In genomic region chr16:29491031-29491430, GRCm38 (mm10) we compare ENCODE assay signal across 37 mouse cellular contexts. TPM values are rescaled to one million over a fixed set of nuclear protein-coding genes. Genes with fewer than 3 reads are reported as not detected.
"Had no signal": no experiment of that assay in that cellular context is flagged by ENCODE, and none has a peak within 500 bp of the region (broad histone marks: within the 10 kb centered on the region; RNA-seq: fewer than 3 reads in every experiment).

No protein-coding gene starts in this region.

- H3K9me3 ChIP-seq: limb, embryonic 10.5 days; limb, embryonic 12.5 days; limb, embryonic 13.5 days; limb, embryonic 15.5 days; liver, embryonic 12.5 days; liver, embryonic 13.5 days; liver, embryonic 15.5 days; lung, embryonic 15.5 days; megakaryocyte, embryonic 14.5 days; midbrain, embryonic 10.5 days; midbrain, embryonic 12.5 days; midbrain, embryonic 13.5 days; midbrain, embryonic 15.5 days had no signal

- H3K4me1 ChIP-seq: limb, embryonic 10.5 days; limb, embryonic 12.5 days; limb, embryonic 13.5 days; limb, embryonic 15.5 days; liver, embryonic 12.5 days; liver, embryonic 13.5 days; liver, embryonic 15.5 days; lung, embryonic 15.5 days; midbrain, embryonic 10.5 days; midbrain, embryonic 12.5 days; midbrain, embryonic 13.5 days had no signal

- H3K4me2 ChIP-seq: limb, embryonic 12.5 days; limb, embryonic 13.5 days; limb, embryonic 15.5 days; liver, embryonic 11.5 days; liver, embryonic 12.5 days; liver, embryonic 13.5 days; liver, embryonic 15.5 days; lung, embryonic 14.5 days; lung, embryonic 15.5 days; midbrain, embryonic 11.5 days; midbrain, embryonic 12.5 days; midbrain, embryonic 13.5 days; midbrain, embryonic 15.5 days had no signal

- H3K9ac ChIP-seq: limb, embryonic 12.5 days; limb, embryonic 13.5 days; limb, embryonic 15.5 days; liver, embryonic 12.5 days; liver, embryonic 13.5 days; liver, embryonic 14.5 days; liver, embryonic 15.5 days; liver, postnatal 0 days; lung, embryonic 14.5 days; lung, embryonic 15.5 days; midbrain, embryonic 12.5 days; midbrain, embryonic 13.5 days; midbrain, embryonic 15.5 days had no signal

- ATAC-seq: liver, embryonic 12.5 days; liver, postnatal 0 days; lung, postnatal 0 days; midbrain, embryonic 13.5 days; midbrain, embryonic 15.5 days; midbrain, embryonic 16.5 days had no signal

- DNase-seq: left cerebral cortex, postnatal 4 days; liver; liver, embryonic 13.5 days; liver, postnatal 0 days; lung, adult 18-20 months; lung, adult 2 months; lung, embryonic 14.5 days; lung, postnatal 10 days; lung, postnatal 14 days; lung, postnatal 36 days; lung, postnatal 4 days; midbrain, embryonic 14.5 days had no signal

- H3K27me3 ChIP-seq: limb, embryonic 12.5 days; limb, embryonic 13.5 days; limb, embryonic 15.5 days; liver, embryonic 12.5 days; liver, embryonic 13.5 days; liver, embryonic 15.5 days; lung, embryonic 15.5 days; midbrain, embryonic 12.5 days; midbrain, embryonic 13.5 days; midbrain, embryonic 15.5 days had no signal

- H3K4me3 ChIP-seq: left cerebral cortex, adult 2 months; limb, embryonic 10.5 days; limb, embryonic 12.5 days; limb, embryonic 13.5 days; limb, embryonic 15.5 days; liver, embryonic 12.5 days; liver, embryonic 13.5 days; liver, embryonic 15.5 days; lung, embryonic 15.5 days; megakaryocyte, embryonic 14.5 days; midbrain, embryonic 10.5 days; midbrain, embryonic 12.5 days; midbrain, embryonic 13.5 days; midbrain, embryonic 15.5 days; myocyte had no signal

- H3K36me3 ChIP-seq: limb, embryonic 10.5 days; limb, embryonic 12.5 days; limb, embryonic 13.5 days; limb, embryonic 15.5 days; liver, embryonic 12.5 days; liver, embryonic 13.5 days; liver, embryonic 15.5 days; lung, embryonic 15.5 days; midbrain, embryonic 10.5 days; midbrain, embryonic 12.5 days; midbrain, embryonic 13.5 days; midbrain, embryonic 15.5 days had no signal

- H3K27ac ChIP-seq: left cerebral cortex, adult 2 months; limb, embryonic 10.5 days; limb, embryonic 12.5 days; limb, embryonic 13.5 days; limb, embryonic 15.5 days; liver, embryonic 12.5 days; liver, embryonic 13.5 days; liver, embryonic 14.5 days; liver, embryonic 15.5 days; lung, embryonic 15.5 days; macrophage; midbrain, embryonic 10.5 days; midbrain, embryonic 12.5 days; midbrain, embryonic 13.5 days; midbrain, embryonic 15.5 days had no signal

RNA-seq across cellular contexts. Expression of gene Atp13a4, which starts 53.6 kb away (rescaled TPM):
- total RNA-seq: liver, adult 2 months; megakaryocyte progenitor cell, adult 5-6 weeks; megakaryocyte, adult 5-6 weeks had no signal
- polyA plus RNA-seq: limb, embryonic 10.5 days; limb, embryonic 11.5 days; limb, embryonic 12.5 days; limb, embryonic 13.5 days; liver, adult 2 months; liver, embryonic 12.5 days; liver, embryonic 13.5 days; liver, embryonic 14.5 days; liver, embryonic 15.5 days; liver, embryonic 16.5 days; liver, postnatal 0 days had no signal
